Mouse (Mus musculus): ENCODE data around the gene Olfr229.

DNA sequence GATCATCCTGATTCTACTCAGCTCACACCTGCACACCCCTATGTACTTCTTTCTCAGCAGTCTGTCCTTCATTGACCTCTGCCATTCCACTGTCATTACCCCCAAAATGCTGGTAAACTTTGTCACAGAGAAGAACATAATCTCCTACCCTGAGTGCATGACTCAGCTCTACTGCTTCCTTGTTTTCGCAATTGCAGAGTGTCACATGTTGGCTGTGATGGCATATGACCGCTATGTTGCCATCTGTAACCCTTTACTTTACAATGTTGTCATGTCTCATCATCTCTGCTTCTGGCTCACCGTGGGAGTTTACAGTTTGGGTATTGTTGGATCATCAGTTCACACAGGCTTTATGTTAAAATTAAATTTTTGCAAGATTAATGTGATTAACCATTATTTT lies 2.8 kb downstream of the Olfr229 start:
- TF ChIP-seq CTCF (IDR thresholded peaks at IDR 0.05; ENCODE audit: borderline replicate concordance, insufficient read depth, low read length) (no peak), POLR2A (IDR thresholded peaks at IDR 0.05; ENCODE audit: low read depth, low read length) (no peak)
